Mouse (Mus musculus) kidney, embryonic 15.5 days (tissue): Measurements from ENCODE around the gene Zfp260. TPM values are rescaled to one million over a fixed set of nuclear protein-coding genes. Genes with fewer than 3 reads are reported as not detected.

Source experiments
- ATAC-seq: fragments of 200-750 bp; cut with Nextera tagmentation; replicated peaks from 2 replicates; pipeline ENCODE4 v1.8.0; 2017; ENCODE audit warnings: moderate TSS enrichment; ENCODE audit not compliant: low FRiP score
- H3K27ac ChIP-seq: fragments of 300-500 bp; sonication (generic); 2 replicates; pipeline ENCODE4 v1.5.1; 2015; ENCODE audit warnings: mild to moderate bottlenecking, inconsistent platforms
- H3K27me3 ChIP-seq: fragments of 300-500 bp; sonication (generic); 2 replicates; pipeline ENCODE4 v1.6.1; 2015; ENCODE audit warnings: inconsistent platforms
- H3K36me3 ChIP-seq: fragments of 300-500 bp; sonication (generic); 2 replicates; pipeline ENCODE4 v1.6.1; 2015; ENCODE audit warnings: inconsistent platforms
- H3K4me1 ChIP-seq: fragments of 300-500 bp; sonication (generic); 2 replicates; pipeline ENCODE4 v1.6.1; 2015; ENCODE audit warnings: inconsistent platforms
- H3K4me2 ChIP-seq: fragments of 300-500 bp; sonication (generic); 2 replicates; pipeline ENCODE4 v1.6.1; 2015; ENCODE audit warnings: moderate library complexity, mild to moderate bottlenecking, inconsistent platforms
- H3K4me3 ChIP-seq: fragments of 300-500 bp; sonication (generic); replicated peaks from 2 replicates; pipeline ENCODE4 v1.5.1; 2015; ENCODE audit warnings: mild to moderate bottlenecking, inconsistent platforms
- H3K9ac ChIP-seq: fragments of 300-500 bp; sonication (generic); 2 replicates; pipeline ENCODE4 v1.6.1; 2015; ENCODE audit warnings: mild to moderate bottlenecking, inconsistent platforms
- H3K9me3 ChIP-seq: fragments of 300-500 bp; sonication (generic); replicated peaks from 2 replicates; pipeline ENCODE4 v1.6.1; 2016; ENCODE audit warnings: inconsistent platforms
- WGBS: fragments of 180-500 bp; shearing (Covaris S2); methylation state at CpG from one replicate; pipeline ENCODE4 v1.1.7; 2015; ENCODE audit warnings: mixed read lengths; 5-methylcytosine and 5-hydroxymethylcytosine counted together
- microRNA-seq: library from miRNA; unstranded; fragments of <30 nt; microRNA quantifications from one replicate; pipeline ENCODE4, GENCODE M21; 2016
- polyA plus RNA-seq: library from polyadenylated mRNA; unstranded; fragments of >200 nt; fragmentation: Nextera tagmentation; extraction: Ambion mirVana; gene quantifications from 2 replicates; pipeline ENCODE4 v1.2.1, GENCODE M21; 2015

The Zfp260 gene
- polyA plus RNA-seq, 1 experiment from 2014 or later, result 109 TPM

DNA sequence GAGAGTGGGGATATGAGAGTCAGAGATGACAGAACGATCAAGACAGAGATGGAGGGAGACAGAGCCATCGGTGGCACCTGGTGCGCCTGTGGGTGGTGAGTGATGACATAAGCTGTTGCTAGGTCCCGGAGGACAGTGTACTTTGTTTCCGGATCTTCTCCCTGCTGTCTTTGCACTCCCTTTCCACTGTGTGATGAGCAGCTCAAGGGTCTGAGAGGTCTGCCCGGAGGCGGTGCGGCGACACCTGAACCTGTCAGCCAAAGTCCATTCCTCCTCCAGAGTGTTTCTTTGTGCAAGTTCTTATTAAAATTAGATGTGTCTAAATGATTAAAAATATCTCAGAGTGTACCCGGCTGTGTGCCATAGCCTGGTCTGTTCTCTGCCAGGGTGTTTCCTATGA, 42.2 kb downstream of the Zfp260 start:
- ATAC-seq, result no peak
- H3K4me1 ChIP-seq, result no peaks in the 10 kb centered on the region
- H3K9me3 ChIP-seq, result no peaks in the 10 kb centered on the region; the same call in 1 of the 2 replicates
- H3K4me3 ChIP-seq, result no peak overlapping the region
- H3K9ac ChIP-seq, result no peak overlapping the region
- 88% methylated on average over 10 of the region's 10 CpGs for WGBS
- H3K36me3 ChIP-seq, result peaks cover 79% of the 10 kb centered on the region
- H3K27ac ChIP-seq, result no peak overlapping the region
- H3K4me2 ChIP-seq, result no peak overlapping the region
- H3K27me3 ChIP-seq, result no peaks in the 10 kb centered on the region

- Histone ChIP-seq H3K27me3 (no peaks in the 10 kb centered on the region), H3K9ac (peak overlapping the region; percentile 61; the same call in 1 of the 2 replicates), H3K4me2 (peak overlapping the region; percentile 75), H3K9me3 (peaks cover 20% of the 10 kb centered on the region), H3K4me1 (peaks cover 5% of the 10 kb centered on the region; the same call in 1 of the 2 replicates), H3K4me3 (peak overlapping the region; percentile 67), H3K36me3 (peaks cover 46% of the 10 kb centered on the region), H3K27ac (peak overlapping the region; percentile 94)
- 13% methylated on average over 8 of the region's 8 CpGs for WGBS
- no peak for ATAC-seq
Measured at GRCm38 (mm10) chr7:30143170-30143554, 48.6 kb downstream of the Zfp260 start.

GRCm38 (mm10) chr7:30143555-30144209, 49.1 kb downstream of the Zfp260 start:
- peaks cover 5% of the 10 kb centered on the region; the same call in 1 of the 2 replicates for H3K4me1 ChIP-seq
- H3K9me3 ChIP-seq, result peaks cover 20% of the 10 kb centered on the region
- peak overlapping the region; percentile 61 for H3K9ac ChIP-seq
- WGBS, result 3% methylated on average over 35 of the region's 35 CpGs
- peak overlapping the region; percentile 75 for H3K4me2 ChIP-seq
- H3K27ac ChIP-seq, result peak overlapping the region; percentile 94
- peak; percentile 96 for ATAC-seq
- H3K4me3 ChIP-seq, result peak overlapping the region; percentile 67
- no peaks in the 10 kb centered on the region for H3K27me3 ChIP-seq
- H3K36me3 ChIP-seq, result peaks cover 50% of the 10 kb centered on the region

- Histone ChIP-seq H3K9ac (no peak overlapping the region), H3K4me1 (peaks cover 5% of the 10 kb centered on the region; the same call in 1 of the 2 replicates), H3K4me2 (no peak overlapping the region), H3K4me3 (no peak overlapping the region), H3K27ac (no peak overlapping the region), H3K36me3 (peaks cover 63% of the 10 kb centered on the region), H3K9me3 (peaks cover 51% of the 10 kb centered on the region), H3K27me3 (no peaks in the 10 kb centered on the region)
- WGBS, result 96% methylated on average over 5 of the region's 5 CpGs
- no peak for ATAC-seq
Measured at GRCm38 (mm10) chr7:30147011-30147410, 52.4 kb downstream of the Zfp260 start.

DNA sequence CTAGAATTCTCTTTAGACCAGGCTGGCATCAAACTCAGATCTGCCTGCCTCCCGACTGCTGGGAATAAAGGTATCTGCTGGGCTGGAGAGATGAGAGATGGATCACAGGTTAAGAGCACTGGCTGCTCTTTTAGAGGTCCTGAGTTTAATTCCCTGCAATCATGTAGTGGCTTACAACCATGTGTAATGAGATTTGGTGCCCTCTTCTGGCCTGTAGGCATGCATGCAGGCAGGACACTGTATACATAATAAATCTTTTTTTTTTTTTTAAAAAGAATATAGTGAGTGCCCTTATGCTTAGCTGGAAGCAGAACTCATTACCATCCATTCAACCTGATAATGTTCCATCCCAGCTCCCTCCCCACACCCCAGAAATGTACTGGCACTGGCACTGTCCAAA, 59.5 kb downstream of the Zfp260 start:
- no peak for ATAC-seq
- H3K36me3 ChIP-seq, result peaks cover 94% of the 10 kb centered on the region
- no peaks in the 10 kb centered on the region for H3K27me3 ChIP-seq
- H3K27ac ChIP-seq, result no peak overlapping the region
- no peak overlapping the region for H3K4me2 ChIP-seq
- no peak overlapping the region for H3K9ac ChIP-seq
- H3K9me3 ChIP-seq, result peaks cover 84% of the 10 kb centered on the region
- WGBS, result 93% methylated on average over 1 of the region's 1 CpGs
- no peak overlapping the region for H3K4me3 ChIP-seq
- H3K4me1 ChIP-seq, result no peaks in the 10 kb centered on the region

- no peak overlapping the region for H3K9ac ChIP-seq
- H3K36me3 ChIP-seq, result peaks cover 94% of the 10 kb centered on the region
- no peaks in the 10 kb centered on the region for H3K27me3 ChIP-seq
- peaks cover 82% of the 10 kb centered on the region for H3K9me3 ChIP-seq
- 96% methylated on average over 3 of the region's 3 CpGs for WGBS
- no peak overlapping the region for H3K27ac ChIP-seq
- no peak for ATAC-seq
- H3K4me1 ChIP-seq, result no peaks in the 10 kb centered on the region
- H3K4me2 ChIP-seq, result no peak overlapping the region
- no peak overlapping the region for H3K4me3 ChIP-seq
Measured at GRCm38 (mm10) chr7:30155507-30155906, 60.9 kb downstream of the Zfp260 start.

Small RNA genes within 50 kb of the gene (microRNA-seq; reads per million reads assigned to microRNA genes)
- gene Gm23368, result not detected

Other genes starting within 250 kb of the Zfp260 start
- gene Zfp940, start 241.1 kb upstream of the Zfp260 start, polyA plus RNA-seq, result 5.4 and 6.7 TPM in 2 replicates
- 7.5 and 7.8 TPM in 2 replicates for gene Zfp420, start 234.8 kb upstream of the Zfp260 start, polyA plus RNA-seq
- gene Zfp27, start 188.2 kb upstream of the Zfp260 start, polyA plus RNA-seq, result 9.5 and 10.8 TPM in 2 replicates
- gene Zfp383, start 186.6 kb upstream of the Zfp260 start, polyA plus RNA-seq, result 5.2 and 5.8 TPM in 2 replicates
- 12.0 and 12.2 TPM in 2 replicates for gene Zfp74, start 140.7 kb upstream of the Zfp260 start, polyA plus RNA-seq
- gene Zfp568, start 110.8 kb upstream of the Zfp260 start, polyA plus RNA-seq, result 17.7 and 19.5 TPM in 2 replicates
- 3.0 and 4.0 TPM in 2 replicates for gene Zfp14, start 43.4 kb upstream of the Zfp260 start, polyA plus RNA-seq
- 3.9 and 5.5 TPM in 2 replicates for gene Zfp82, start 21.9 kb upstream of the Zfp260 start, polyA plus RNA-seq
- gene Gm26920, start 4.4 kb upstream of the Zfp260 start, polyA plus RNA-seq, result 1.1 and 2.4 TPM in 2 replicates
- 12.2 and 15.9 TPM in 2 replicates for gene Zfp566, start 4.2 kb upstream of the Zfp260 start, polyA plus RNA-seq
- gene Zfp382, start 27.2 kb downstream of the Zfp260 start, polyA plus RNA-seq, result 8.6 and 8.7 TPM in 2 replicates
- gene Zfp146, start 75.0 kb downstream of the Zfp260 start, polyA plus RNA-seq, result 17.8 and 20.2 TPM in 2 replicates
- gene Cox7a1, start 89.4 kb downstream of the Zfp260 start, polyA plus RNA-seq, result 11.1 and 11.7 TPM in 2 replicates
- gene Capns1, start 104.0 kb downstream of the Zfp260 start, polyA plus RNA-seq, result 90.8 and 98.8 TPM in 2 replicates
- 148 and 152 TPM in 2 replicates for gene Polr2i, start 137.2 kb downstream of the Zfp260 start, polyA plus RNA-seq
- gene Tbcb, start 137.5 kb downstream of the Zfp260 start, polyA plus RNA-seq, result 174 and 190 TPM in 2 replicates
- not detected in 2 replicates for gene Ovol3, start 140.9 kb downstream of the Zfp260 start, polyA plus RNA-seq
- gene Thap8, start 185.3 kb downstream of the Zfp260 start, polyA plus RNA-seq, result 0.59 and 0.61 TPM in 2 replicates
- gene Wdr62, start 185.6 kb downstream of the Zfp260 start, polyA plus RNA-seq, result 8.6 and 9.9 TPM in 2 replicates
- 33.3 and 36.5 TPM in 2 replicates for gene Clip3, start 197.0 kb downstream of the Zfp260 start, polyA plus RNA-seq
- gene Alkbh6, start 213.9 kb downstream of the Zfp260 start, polyA plus RNA-seq, result 94.7 and 95.7 TPM in 2 replicates
- 88.2 and 97.7 TPM in 2 replicates for gene Syne4, start 220.0 kb downstream of the Zfp260 start, polyA plus RNA-seq
- 2.6 TPM in 1 of 2 replicates, not detected in the other for gene E130208F15Rik, start 227.0 kb downstream of the Zfp260 start, polyA plus RNA-seq
- 17.3 and 18.7 TPM in 2 replicates for gene Sdhaf1, start 229.1 kb downstream of the Zfp260 start, polyA plus RNA-seq